Mouse (Mus musculus): Measurements from ENCODE around the gene Tmem117. TPM values are rescaled to one million over a fixed set of nuclear protein-coding genes. Genes with fewer than 3 reads are reported as not detected.

Tmem117 gene
- total and polyA plus RNA-seq, 2 experiments from 2014 or later: 19.1 to 20.4 TPM

DNA sequence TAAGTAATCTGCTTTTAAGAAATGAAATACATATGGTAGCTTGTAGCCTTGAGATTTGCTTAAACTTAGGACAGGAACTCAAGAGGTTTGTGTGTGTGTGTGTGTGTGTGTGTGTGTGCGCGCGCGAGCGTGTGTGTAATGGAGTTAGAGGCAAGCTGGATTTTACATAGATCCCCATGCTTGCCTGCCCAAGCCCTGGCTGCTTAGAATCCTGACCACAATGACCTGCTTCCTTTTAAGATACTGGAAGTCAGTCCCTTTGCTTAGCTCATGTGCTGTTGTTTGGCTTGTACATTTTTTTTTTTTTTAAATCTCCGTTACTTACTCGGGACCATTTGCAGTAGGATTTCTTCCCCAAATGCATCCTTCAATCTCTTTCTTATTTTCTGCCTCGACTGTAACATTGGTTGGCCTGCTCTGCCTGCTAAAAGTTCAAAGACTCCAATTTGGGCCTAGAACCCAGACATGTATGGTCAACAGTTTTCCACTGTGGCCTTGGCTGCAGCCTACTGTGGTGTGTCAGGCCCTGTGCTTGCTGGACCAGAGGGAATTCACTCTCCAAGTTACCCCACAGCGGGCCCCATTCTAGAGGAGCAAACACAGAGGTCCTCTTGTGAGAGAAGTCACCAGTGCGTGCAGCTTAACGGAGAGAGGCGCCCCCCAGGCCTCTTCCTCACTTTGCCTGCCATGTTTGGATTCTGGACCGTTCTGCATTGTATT, 29.5 kb downstream of the Tmem117 start:
- no peak for ATAC-seq (ENCODE audit: low FRiP score)

DNA sequence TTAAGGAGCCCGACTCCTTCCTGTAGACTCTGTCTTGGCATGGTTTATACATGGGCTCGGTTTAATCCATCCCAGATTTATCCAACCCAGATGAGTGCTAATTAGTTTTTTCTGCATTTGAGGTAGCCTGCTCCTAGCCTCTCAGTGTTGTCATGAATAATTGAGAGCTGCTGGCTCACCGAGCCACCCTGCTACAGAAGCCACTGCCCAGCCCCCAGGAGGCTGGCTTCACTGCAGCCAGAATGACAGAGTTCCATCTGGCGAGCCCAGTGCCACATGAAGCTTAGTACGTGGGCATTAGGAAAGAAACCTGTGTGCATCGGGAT, 30.0 kb downstream of the Tmem117 start:
- DNase-seq (ENCODE audit: low spot score) (peak; percentile 62), ATAC-seq (ENCODE audit: low FRiP score) (no peak)
- 20% methylated on average over 6 of the region's 6 CpGs for WGBS
- Histone ChIP-seq H3K27ac (ENCODE audit: low read depth, low read length) (no peak overlapping the region), H3K9ac (replicated peaks; ENCODE audit: low read length, poor library complexity, severe bottlenecking) (no peak overlapping the region), H3K4me1 (ENCODE audit: insufficient read depth, low read length) (no peaks in the 10 kb centered on the region), H3K9me3 (ENCODE audit: low read length) (no peaks in the 10 kb centered on the region), H3K36me3 (ENCODE audit: insufficient read depth, low read length) (no peaks in the 10 kb centered on the region), H3K4me3 (ENCODE audit: low read depth, low read length) (no peak overlapping the region), H3K4me2 (ENCODE audit: low read depth, low read length, poor library complexity, severe bottlenecking) (no peak overlapping the region), H3K27me3 (ENCODE audit: insufficient read depth, low read length) (no peaks in the 10 kb centered on the region)
- TF ChIP-seq CTCF (IDR thresholded peaks at IDR 0.05): no peak

More for the DNA sequence above, 29.5 kb downstream of the Tmem117 start:
- no peaks in the 10 kb centered on the region for H3K36me3 ChIP-seq (ENCODE audit: insufficient read depth, low read length)
- TF ChIP-seq CTCF (IDR thresholded peaks at IDR 0.05): no peak
- WGBS: 63% methylated on average over 13 of the region's 13 CpGs
- H3K4me1 ChIP-seq (ENCODE audit: insufficient read depth, low read length): no peaks in the 10 kb centered on the region
- no peaks in the 10 kb centered on the region for H3K9me3 ChIP-seq (ENCODE audit: low read length)
- no peaks in the 10 kb centered on the region for H3K27me3 ChIP-seq (ENCODE audit: insufficient read depth, low read length)
- H3K4me3 ChIP-seq (ENCODE audit: low read depth, low read length): no peak overlapping the region
- H3K4me2 ChIP-seq (ENCODE audit: low read depth, low read length, poor library complexity, severe bottlenecking): no peak overlapping the region
- H3K27ac ChIP-seq (ENCODE audit: low read depth, low read length): no peak overlapping the region
- no peak for DNase-seq (ENCODE audit: low spot score)
- no peak overlapping the region for H3K9ac ChIP-seq (replicated peaks; ENCODE audit: low read length, poor library complexity, severe bottlenecking)

DNA sequence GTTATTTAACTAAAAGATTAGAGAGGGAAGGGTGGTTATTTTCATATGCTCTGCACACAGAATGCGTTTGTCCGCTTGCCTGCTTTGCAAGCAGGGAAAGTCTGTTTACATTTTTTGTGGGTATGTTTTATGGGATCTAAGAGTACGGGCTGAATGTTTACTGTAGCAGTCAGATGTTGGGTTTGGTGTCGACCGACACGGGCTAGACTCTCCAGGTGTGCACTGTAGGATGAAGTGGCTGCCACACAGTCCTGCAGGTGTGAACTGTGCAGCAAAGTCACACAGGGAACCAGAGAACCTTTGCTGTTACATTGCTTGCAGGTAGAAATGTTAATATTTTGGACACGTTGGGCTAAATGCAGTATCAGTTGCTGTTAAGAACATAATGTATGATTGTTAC, 31.9 kb downstream of the Tmem117 start:
- TF ChIP-seq CTCF (IDR thresholded peaks at IDR 0.05): no peak
- no peak overlapping the region for H3K4me3 ChIP-seq (ENCODE audit: low read depth, low read length)
- ATAC-seq (ENCODE audit: low FRiP score) (no peak), DNase-seq (ENCODE audit: low spot score) (no peak)
- no peaks in the 10 kb centered on the region for H3K36me3 ChIP-seq (ENCODE audit: insufficient read depth, low read length)
- no peak overlapping the region for H3K9ac ChIP-seq (replicated peaks; ENCODE audit: low read length, poor library complexity, severe bottlenecking)
- no peak overlapping the region for H3K4me2 ChIP-seq (ENCODE audit: low read depth, low read length, poor library complexity, severe bottlenecking)
- WGBS: 66% methylated on average over 7 of the region's 7 CpGs
- no peaks in the 10 kb centered on the region for H3K27me3 ChIP-seq (ENCODE audit: insufficient read depth, low read length)
- H3K27ac ChIP-seq (ENCODE audit: low read depth, low read length): no peak overlapping the region
- no peaks in the 10 kb centered on the region for H3K4me1 ChIP-seq (ENCODE audit: insufficient read depth, low read length)
- no peaks in the 10 kb centered on the region for H3K9me3 ChIP-seq (ENCODE audit: low read length)

DNA sequence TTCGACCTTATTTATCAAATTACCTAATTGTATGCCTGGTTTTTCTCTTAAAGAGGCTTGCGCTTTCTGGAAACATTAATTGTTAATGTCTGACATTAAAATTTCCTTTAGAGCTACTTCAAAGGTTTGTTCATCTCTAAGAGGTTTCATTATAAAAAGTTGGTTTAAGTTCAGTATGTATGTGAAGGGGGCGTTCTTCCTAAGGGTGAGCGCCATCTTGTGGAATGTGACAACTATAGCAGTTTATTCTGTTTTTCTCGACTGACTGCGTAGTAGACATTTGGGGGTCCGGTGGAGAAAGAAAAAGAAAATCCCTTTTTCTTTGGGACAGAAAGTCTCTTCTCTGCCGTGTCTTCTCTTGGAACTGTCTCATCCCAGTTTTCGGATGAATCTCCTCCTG, 32.4 kb downstream of the Tmem117 start:
- Histone ChIP-seq H3K27ac (ENCODE audit: low read depth, low read length) (no peak overlapping the region), H3K9ac (replicated peaks; ENCODE audit: low read length, poor library complexity, severe bottlenecking) (no peak overlapping the region), H3K9me3 (ENCODE audit: low read length) (no peaks in the 10 kb centered on the region), H3K4me1 (ENCODE audit: insufficient read depth, low read length) (no peaks in the 10 kb centered on the region), H3K36me3 (ENCODE audit: insufficient read depth, low read length) (no peaks in the 10 kb centered on the region), H3K27me3 (ENCODE audit: insufficient read depth, low read length) (no peaks in the 10 kb centered on the region), H3K4me2 (ENCODE audit: low read depth, low read length, poor library complexity, severe bottlenecking) (no peak overlapping the region), H3K4me3 (ENCODE audit: low read depth, low read length) (no peak overlapping the region)
- peak; percentile 81 for DNase-seq (ENCODE audit: low spot score)
- 19% methylated on average over 9 of the region's 9 CpGs for WGBS
- no peak for ATAC-seq (ENCODE audit: low FRiP score)
- peak; percentile 91 for TF ChIP-seq CTCF (IDR thresholded peaks at IDR 0.05)

DNA sequence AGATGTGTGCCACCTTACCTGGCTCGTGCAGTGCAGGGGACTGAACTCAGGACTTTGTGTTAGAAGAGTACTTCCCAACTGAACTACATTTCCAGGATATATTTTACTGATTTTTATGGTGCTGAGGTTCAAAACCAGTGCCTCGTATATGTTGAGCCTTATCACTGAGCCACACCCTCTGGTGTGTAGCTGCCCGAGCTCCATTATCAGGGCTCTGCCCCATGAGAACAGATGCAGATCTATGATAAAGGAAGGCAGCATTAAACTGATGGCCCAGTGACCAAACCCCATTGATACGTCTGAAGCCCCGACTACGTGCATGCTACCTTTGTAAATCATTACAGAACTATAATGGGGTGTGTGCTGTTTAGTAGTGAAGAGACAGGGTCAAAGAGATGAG, 35.6 kb downstream of the Tmem117 start:
- H3K36me3 ChIP-seq (ENCODE audit: insufficient read depth, low read length): no peaks in the 10 kb centered on the region
- H3K27ac ChIP-seq (ENCODE audit: low read depth, low read length): no peak overlapping the region
- H3K9ac ChIP-seq (replicated peaks; ENCODE audit: low read length, poor library complexity, severe bottlenecking): no peak overlapping the region
- no peak for ATAC-seq (ENCODE audit: low FRiP score)
- no peaks in the 10 kb centered on the region for H3K4me1 ChIP-seq (ENCODE audit: insufficient read depth, low read length)
- no peak for DNase-seq (ENCODE audit: low spot score)
- H3K4me2 ChIP-seq (ENCODE audit: low read depth, low read length, poor library complexity, severe bottlenecking): no peak overlapping the region
- H3K27me3 ChIP-seq (ENCODE audit: insufficient read depth, low read length): no peaks in the 10 kb centered on the region
- WGBS: 94% methylated on average over 6 of the region's 6 CpGs
- no peak overlapping the region for H3K4me3 ChIP-seq (ENCODE audit: low read depth, low read length)
- no peaks in the 10 kb centered on the region for H3K9me3 ChIP-seq (ENCODE audit: low read length)
- no peak for TF ChIP-seq CTCF (IDR thresholded peaks at IDR 0.05)

DNA sequence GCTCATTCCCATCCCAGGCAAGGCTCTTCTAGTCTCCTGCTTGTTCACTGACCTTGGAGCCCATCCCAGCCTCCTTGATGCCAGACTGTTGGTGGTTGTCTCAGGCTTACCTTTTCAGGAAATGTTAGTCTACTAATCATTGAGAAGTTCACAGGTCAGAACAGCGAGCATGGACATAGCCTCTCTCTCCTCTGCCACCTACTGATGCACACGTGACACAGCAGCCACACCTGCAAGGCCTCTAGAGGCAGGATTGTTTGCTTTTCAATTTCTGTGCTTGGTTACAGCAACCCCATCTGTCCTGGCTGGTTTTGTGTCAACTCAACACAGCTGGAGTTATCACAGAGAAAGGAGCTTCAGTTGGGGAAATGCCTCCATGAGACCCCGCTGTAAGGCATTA, 52.1 kb downstream of the Tmem117 start:
- ATAC-seq (ENCODE audit: low FRiP score) (no peak), DNase-seq (ENCODE audit: low spot score) (no peak)
- no peak overlapping the region for H3K9ac ChIP-seq (replicated peaks; ENCODE audit: low read length, poor library complexity, severe bottlenecking)
- no peaks in the 10 kb centered on the region for H3K36me3 ChIP-seq (ENCODE audit: insufficient read depth, low read length)
- no peaks in the 10 kb centered on the region for H3K9me3 ChIP-seq (ENCODE audit: low read length)
- H3K4me1 ChIP-seq (ENCODE audit: insufficient read depth, low read length): no peaks in the 10 kb centered on the region
- no peak overlapping the region for H3K4me2 ChIP-seq (ENCODE audit: low read depth, low read length, poor library complexity, severe bottlenecking)
- WGBS: 71% methylated on average over 3 of the region's 3 CpGs
- no peaks in the 10 kb centered on the region for H3K27me3 ChIP-seq (ENCODE audit: insufficient read depth, low read length)
- H3K27ac ChIP-seq (ENCODE audit: low read depth, low read length): no peak overlapping the region
- peak; percentile 20; the same call in 1 of the 2 replicates for TF ChIP-seq CTCF (IDR thresholded peaks at IDR 0.05)
- H3K4me3 ChIP-seq (ENCODE audit: low read depth, low read length): no peak overlapping the region

Measured in midbrain, postnatal 0 days (tissue).